Mouse (Mus musculus) bone marrow, adult 2 months (tissue): ENCODE data around the gene Rmnd5a. TPM values are rescaled to one million over a fixed set of nuclear protein-coding genes. Genes with fewer than 3 reads are reported as not detected.

Source experiments
- H3K27ac ChIP-seq: fragments of 200-500 bp; 2 replicates; pipeline ENCODE4 v1.5.1; 2012; ENCODE audit warnings: low read depth, mild to moderate bottlenecking, control low read depth, inconsistent platforms, low read length; ENCODE audit not compliant: control insufficient read depth, poor library complexity, insufficient read depth
- H3K4me1 ChIP-seq: fragments of 200-500 bp; 2 replicates; pipeline ENCODE4 v1.6.1; 2011; ENCODE audit warnings: low read length; ENCODE audit not compliant: control insufficient read depth, insufficient read depth
- H3K4me3 ChIP-seq: fragments of 200-500 bp; replicated peaks from 2 replicates; pipeline ENCODE3; 2011; ENCODE audit warnings: mild to moderate bottlenecking, low read depth, low read length, control low read depth; ENCODE audit not compliant: control insufficient read depth
- CTCF ChIP-seq: fragments of 200-500 bp; IDR thresholded peaks from 2 replicates; pipeline ENCODE4 v1.5.1; 2011; ENCODE audit warnings: low read length, control low read depth; ENCODE audit not compliant: control insufficient read depth, insufficient read depth
- POLR2A ChIP-seq: fragments of 200-500 bp; IDR thresholded peaks from 2 replicates; pipeline ENCODE4 v1.6.1; 2011; ENCODE audit warnings: low read depth, mild to moderate bottlenecking, control low read depth, low read length, borderline replicate concordance; ENCODE audit not compliant: control insufficient read depth
- WGBS: fragments of 180-500 bp; shearing (Covaris S2); methylation state at CpG from one replicate; pipeline ENCODE4 v1.1.7; 2018; 5-methylcytosine and 5-hydroxymethylcytosine counted together
- polyA plus RNA-seq: library from polyadenylated mRNA; stranded (reverse); fragments of >200 nt; gene quantifications from 2 replicates; pipeline ENCODE4 v1.2.4, GENCODE M21; 2011; ENCODE audit warnings: low replicate concordance; ENCODE audit not compliant: missing spikeins, insufficient read depth, insufficient read length

Gene Rmnd5a
- polyA plus RNA-seq, 1 experiment = 21.4 TPM

GRCm38 (mm10) chr6:71396761-71397160, 43.7 kb downstream of the Rmnd5a start:
- WGBS = 90% methylated on average over 6 of the region's 6 CpGs
- TF ChIP-seq POLR2A = no peak
- TF ChIP-seq CTCF = no peak
- Histone ChIP-seq H3K27ac (no peak overlapping the region), H3K4me1 (no peaks in the 10 kb centered on the region), H3K4me3 (no peak overlapping the region)

- TF ChIP-seq CTCF (no peak), POLR2A (no peak)
- no peak overlapping the region for H3K27ac ChIP-seq
- no peaks in the 10 kb centered on the region for H3K4me1 ChIP-seq
- no peak overlapping the region for H3K4me3 ChIP-seq
- WGBS = 98% methylated on average over 1 of the region's 1 CpGs
Measured at GRCm38 (mm10) chr6:71396016-71396415, 44.4 kb downstream of the Rmnd5a start.

- Histone ChIP-seq H3K4me1 (no peaks in the 10 kb centered on the region), H3K4me3 (no peak overlapping the region), H3K27ac (no peak overlapping the region)
- WGBS = 90% methylated on average over 2 of the region's 2 CpGs
- no peak for TF ChIP-seq CTCF
- no peak for TF ChIP-seq POLR2A
Measured at GRCm38 (mm10) chr6:71390496-71390895, 49.9 kb downstream of the Rmnd5a start.

GRCm38 (mm10) chr6:71381654-71382053, 58.8 kb downstream of the Rmnd5a start:
- 72% methylated on average over 5 of the region's 5 CpGs for WGBS
- TF ChIP-seq CTCF (no peak), POLR2A (no peak)
- Histone ChIP-seq H3K4me3 (no peak overlapping the region), H3K4me1 (no peaks in the 10 kb centered on the region), H3K27ac (no peak overlapping the region)

- WGBS = 94% methylated on average over 13 of the region's 13 CpGs
- Histone ChIP-seq H3K4me1 (peaks cover 1% of the 10 kb centered on the region; the same call in 1 of the 2 replicates), H3K4me3 (no peak overlapping the region), H3K27ac (no peak overlapping the region)
- no peak for TF ChIP-seq CTCF
- no peak for TF ChIP-seq POLR2A
Measured at GRCm38 (mm10) chr6:71376711-71377110, 63.7 kb downstream of the Rmnd5a start.

GRCm38 (mm10) chr6:71374921-71375320, 65.5 kb downstream of the Rmnd5a start:
- Histone ChIP-seq H3K4me1 (peaks cover 1% of the 10 kb centered on the region; the same call in 1 of the 2 replicates), H3K4me3 (no peak overlapping the region), H3K27ac (no peak overlapping the region)
- TF ChIP-seq POLR2A (no peak), CTCF (no peak)
- 73% methylated on average over 2 of the region's 2 CpGs for WGBS

GRCm38 (mm10) chr6:71374311-71374829, 66.1 kb downstream of the Rmnd5a start:
- WGBS = 86% methylated on average over 19 of the region's 19 CpGs
- Histone ChIP-seq H3K4me1 (peaks cover 1% of the 10 kb centered on the region; the same call in 1 of the 2 replicates), H3K27ac (no peak overlapping the region), H3K4me3 (no peak overlapping the region)
- TF ChIP-seq POLR2A (no peak), CTCF (no peak)

- 67% methylated on average over 14 of the region's 14 CpGs for WGBS
- TF ChIP-seq CTCF = no peak
- no peak for TF ChIP-seq POLR2A
- H3K27ac ChIP-seq = no peak within 1 kb of the TSS
- H3K4me1 ChIP-seq = peaks cover 1% of the 10 kb centered on the region; the same call in 1 of the 2 replicates
- H3K4me3 ChIP-seq = no peak within 1 kb of the TSS
Measured at GRCm38 (mm10) chr6:71373249-71373775, 67.1 kb downstream of the Rmnd5a start, which contains the start of gene Cd8a. Gene Cd8a, plus strand, starts transcription at chr6:71373427.

- TF ChIP-seq CTCF = no peak
- no peak for TF ChIP-seq POLR2A
- H3K4me3 ChIP-seq = no peak overlapping the region
- 80% methylated on average over 5 of the region's 5 CpGs for WGBS
- peaks cover 1% of the 10 kb centered on the region; the same call in 1 of the 2 replicates for H3K4me1 ChIP-seq
- no peak overlapping the region for H3K27ac ChIP-seq
Measured at GRCm38 (mm10) chr6:71372041-71372720, 68.3 kb downstream of the Rmnd5a start.
